Mouse (Mus musculus): ENCODE measurements around the gene Surf4.

Surf4 gene

DNA sequence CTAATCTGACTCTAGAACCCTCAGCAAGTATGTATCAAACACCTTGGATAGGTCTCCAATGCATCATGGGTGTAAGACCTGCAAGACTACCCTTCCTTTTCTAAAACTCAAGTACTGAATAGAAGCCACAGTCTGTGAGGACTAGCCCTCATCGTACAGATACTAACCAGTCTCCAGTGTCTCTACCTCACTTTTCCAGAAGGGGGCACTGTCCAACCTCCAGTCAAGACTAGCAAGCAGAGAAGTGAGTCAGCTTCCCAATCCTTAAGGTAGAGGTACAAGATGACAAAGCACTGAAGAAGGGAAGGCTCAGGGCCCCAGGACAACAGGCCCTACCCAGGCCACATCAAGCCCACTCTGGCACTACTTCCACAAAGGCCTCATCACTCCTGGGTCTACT, 3.3 kb downstream of the Surf4 start:
- peak; percentile 64 for DNase-seq (ENCODE audit: low read depth, low spot score)

DNA sequence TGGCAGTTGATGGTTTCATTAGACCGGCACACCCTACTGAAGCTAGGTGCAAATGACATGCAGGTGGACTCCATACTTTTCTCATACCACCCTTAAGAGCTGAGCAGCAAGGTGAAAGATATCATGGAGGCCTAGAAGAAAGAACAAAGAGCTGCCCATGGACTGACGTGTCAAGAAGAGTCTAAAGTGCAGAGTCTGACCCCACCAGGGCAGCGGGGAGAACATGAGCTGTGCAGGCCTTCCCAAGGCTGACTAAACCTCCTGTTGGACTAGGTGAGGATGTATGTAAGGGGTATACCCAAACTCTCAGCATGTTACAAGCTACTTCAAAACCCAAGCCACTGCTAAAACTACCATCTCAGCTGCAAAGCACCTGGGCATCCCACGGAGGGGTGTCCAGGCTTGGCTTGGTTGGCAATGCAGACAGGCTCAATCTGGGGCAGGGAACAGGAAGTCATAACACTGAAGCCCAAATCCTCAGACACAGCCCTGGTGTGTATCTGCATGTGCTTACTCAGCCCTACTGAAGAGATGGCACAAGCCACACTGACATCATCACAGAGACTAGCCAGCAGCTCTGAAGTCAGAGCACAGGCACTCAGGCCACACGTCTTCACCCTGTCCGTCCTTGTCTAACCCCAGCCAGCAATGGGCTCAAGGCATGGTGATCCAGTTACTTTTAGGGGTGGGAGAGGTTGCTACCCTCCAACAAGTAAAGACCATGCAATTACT, 5.8 kb downstream of the Surf4 start:
- DNase-seq (ENCODE audit: low read depth, low spot score), result no peak

DNA sequence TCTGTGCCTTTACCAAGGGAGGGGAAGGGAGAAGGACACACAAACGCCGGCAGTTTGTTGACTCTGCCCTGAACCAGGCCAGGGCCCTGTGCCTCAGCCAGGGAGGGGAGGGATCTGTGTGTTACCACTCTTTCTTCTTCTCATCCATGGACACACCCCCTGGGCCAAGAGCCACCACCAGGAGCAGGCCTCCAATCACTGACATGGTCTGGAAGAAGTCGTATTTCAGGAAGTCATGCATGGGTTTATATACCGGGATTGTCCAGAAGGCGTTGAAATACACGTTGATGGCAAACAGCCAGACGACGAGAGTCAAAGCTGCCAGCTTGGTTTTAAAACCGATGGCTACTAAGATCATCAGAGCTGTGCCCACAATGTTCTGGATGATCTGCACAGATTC, 11.9 kb downstream of the Surf4 start:
- no peak for DNase-seq (ENCODE audit: low read depth, low spot score)

DNA sequence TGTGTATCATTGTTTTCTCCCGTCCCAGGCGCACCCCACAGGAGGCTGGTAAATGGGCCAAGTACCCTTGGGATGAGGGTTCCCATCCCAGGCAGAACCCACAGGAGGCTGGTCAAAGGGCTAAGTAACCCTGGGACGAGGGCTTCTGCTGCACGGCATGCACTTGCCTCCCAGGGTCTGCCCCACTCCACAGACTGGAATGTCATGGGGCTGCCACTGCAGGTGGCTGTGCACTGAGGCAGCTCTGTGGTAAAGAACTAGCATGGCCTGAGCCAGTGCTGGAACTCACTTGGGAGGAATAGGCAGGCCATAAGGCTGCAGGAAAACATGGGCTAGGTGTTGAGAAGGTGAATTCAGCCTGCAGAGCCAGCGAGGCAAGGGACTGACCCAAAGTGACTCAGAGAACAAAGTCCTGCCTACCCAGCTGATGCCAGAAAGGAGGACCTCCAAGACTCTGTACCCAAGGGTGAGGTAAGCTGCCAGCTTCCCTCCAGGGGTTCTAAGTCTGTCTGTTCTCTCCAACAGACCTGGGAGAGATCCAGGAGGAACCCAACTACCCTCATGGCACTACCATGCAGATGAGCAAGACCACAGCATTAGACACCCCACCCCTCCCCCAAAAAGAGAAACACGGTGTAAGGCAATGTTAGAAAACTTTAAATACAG, 13.4 kb downstream of the Surf4 start:
- DNase-seq (ENCODE audit: low read depth, low spot score), result no peak

DNA sequence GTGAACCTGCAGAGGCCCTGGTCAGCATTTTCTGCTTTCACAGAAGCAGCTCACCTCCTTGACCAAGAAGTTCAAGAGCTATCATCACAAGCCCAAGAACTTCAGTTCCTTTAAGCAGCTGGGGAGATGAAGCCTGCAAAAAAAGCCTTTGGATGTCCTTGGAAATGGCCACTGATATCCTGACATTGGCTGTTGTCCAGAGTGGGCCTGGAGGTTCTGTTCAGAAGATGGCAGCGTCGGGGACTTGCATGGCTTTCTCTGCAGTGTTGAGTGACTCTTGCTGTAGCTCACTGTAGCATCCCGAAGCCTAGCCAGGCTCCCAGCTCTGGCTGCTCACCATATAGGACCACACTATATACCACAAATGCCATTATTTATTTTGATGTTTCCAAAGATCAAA, 14.0 kb downstream of the Surf4 start:
- no peak for DNase-seq (ENCODE audit: low read depth, low spot score)

DNA sequence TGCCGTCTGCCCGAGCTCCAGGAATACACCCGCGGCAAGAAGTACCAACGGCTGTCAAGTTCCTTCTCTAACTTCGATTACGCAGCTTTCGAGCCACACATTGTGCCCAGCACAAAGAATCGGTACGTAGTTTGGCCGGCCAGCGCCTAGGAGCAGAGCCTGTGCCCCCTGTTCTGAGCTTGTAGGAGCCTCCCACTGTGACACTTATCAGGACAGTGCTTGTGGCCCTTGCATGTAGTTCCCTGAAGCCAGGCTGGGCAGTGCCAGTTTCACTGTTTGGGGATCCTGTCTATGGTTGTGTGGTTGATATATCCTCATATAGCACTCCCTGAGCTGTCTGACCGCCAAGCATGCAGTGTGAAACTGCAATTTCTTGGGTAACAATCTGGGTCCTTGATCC, 17.0 kb downstream of the Surf4 start:
- DNase-seq (ENCODE audit: low read depth, low spot score), result no peak

DNA sequence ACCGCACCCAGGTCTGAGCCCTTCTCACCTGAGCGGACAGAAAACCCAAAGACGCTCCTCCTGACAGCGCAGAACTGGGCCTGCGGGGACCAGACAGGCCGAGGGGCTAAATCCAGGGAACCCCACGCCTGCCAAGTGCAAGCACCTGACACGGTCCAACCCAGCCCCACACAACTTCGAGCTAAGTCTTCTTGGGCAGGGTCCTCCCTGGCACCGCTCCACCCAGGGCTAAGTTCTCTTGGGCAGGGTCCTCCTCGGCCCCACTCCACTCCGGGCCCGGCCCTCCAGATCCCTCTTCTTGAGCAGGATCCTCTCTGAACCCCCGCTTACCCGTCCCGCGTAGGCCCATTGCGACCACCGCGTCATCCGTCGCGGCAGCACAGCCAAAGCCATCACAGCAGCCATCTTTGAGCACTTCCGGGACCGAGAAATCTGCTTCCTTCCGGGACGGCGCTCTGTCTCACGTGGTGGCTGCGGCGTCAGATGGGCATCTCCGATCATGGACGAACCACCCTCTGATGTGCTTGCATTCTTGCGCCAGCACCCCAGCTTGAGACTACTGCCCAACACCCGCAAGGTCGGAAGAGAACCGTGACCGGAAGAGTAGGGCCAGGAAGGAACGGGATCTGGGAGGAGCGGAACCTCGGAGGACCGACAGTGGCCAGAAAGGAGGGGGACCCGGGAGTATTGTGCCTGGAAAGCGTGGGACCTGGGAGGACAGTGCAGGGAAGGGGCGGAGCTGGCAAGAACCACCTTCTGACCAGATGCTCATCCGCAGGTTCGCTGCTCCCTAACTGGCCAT, 17.6 kb downstream of the Surf4 start, which contains the start of the genes Surf2 and Surf1:
Gene Surf2, plus strand, starts transcription at position 441 of the 802 bp plus-strand sequence.
Gene Surf1, minus strand, starts transcription at position 604 of the 802 bp plus-strand sequence.
- peak; percentile 86 for DNase-seq (ENCODE audit: low read depth, low spot score)

DNA sequence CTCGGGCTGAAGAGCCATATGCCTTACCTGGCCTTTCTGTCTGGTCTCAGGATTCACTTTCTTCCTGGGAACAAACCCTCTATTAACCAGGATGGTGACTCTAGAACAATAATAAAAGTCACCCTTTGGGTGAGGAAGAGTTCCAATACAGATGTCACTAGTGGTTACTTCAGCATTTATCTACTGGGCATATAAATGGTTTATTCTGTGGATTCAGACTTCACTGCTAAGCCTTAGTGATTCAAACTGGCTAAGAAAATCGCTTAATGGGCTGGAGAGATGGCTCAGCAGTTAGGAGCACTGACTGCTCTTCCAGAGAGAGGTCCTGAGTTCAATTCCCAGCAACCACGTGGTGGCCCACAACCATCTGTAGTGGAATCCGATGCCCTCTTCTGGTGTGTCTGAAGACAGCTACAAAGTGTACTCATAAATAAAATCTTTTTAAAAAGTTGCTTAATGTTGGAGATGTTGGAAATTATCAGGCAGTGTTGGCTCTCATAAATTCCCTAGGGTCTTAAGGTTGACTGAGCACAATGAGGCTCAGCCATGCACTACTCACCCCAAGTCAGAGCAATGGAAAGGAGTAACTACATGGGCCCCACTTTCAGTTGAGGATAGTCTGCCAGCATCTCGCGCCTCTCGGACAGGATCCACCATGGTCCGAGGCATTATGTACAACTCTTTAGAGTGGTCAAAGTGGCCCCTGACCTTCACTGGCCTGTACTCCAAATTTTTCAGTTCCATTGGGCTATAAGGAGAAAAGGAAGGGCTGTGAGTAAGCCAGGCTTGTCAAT, 19.4 kb downstream of the Surf4 start:
- no peak for DNase-seq (ENCODE audit: low read depth, low spot score)

DNA sequence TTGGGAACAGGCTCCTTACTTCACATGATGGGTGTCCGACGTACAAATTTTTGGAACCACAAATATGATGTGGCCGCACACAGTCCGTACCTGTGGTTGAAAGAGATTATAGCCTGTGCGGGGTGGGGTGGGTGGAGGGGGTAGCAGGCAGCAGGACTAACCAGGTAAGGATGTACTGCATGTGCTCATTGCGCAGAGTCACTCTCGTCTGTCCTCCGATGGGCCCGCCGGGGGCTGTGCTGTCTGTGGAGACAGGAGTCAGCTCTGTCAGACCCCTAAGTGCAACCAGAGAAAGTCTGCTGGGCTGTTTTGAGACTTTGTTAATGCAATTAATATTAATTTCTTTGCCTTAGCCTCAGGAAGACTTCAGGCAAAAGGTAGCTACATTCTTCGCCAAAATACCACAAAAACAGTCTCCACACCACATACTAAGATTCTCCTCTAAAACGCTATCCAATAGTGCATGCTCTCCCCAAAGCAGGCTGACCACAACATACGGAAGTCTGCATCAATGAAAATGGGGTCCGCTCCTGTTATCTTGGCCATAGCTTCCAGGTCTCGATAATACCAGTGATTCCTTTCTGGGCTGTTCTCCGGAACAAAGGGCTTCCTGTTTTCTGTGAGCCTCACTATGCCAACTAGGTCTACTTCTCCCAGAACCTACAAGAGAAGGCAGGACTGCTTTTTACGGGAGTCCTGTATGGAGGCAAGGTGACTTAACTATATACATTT, 20.1 kb downstream of the Surf4 start:
- no peak for DNase-seq (ENCODE audit: low read depth, low spot score)

DNA sequence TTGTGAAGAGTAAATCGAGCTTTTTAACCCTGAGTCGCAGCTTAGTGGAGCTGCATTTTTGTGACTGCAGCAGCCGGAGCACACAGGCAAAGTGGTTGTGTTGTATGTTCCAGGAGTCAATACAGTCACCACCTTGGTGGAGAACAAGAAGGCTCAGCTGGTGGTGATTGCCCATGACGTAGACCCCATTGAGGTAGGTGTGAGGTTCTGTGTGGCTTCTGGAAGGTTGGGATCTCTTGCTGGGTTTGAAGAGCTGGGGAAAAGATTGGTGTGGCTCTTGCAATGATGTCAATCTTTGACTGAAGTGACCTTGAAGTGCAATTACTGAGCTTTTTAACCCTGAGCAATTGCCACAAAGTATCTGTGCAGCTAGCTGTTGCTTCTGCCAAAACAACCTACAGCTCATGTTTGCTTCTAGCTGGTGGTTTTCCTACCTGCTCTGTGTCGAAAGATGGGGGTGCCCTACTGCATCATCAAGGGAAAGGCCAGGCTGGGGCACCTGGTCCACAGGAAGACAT, 21.4 kb downstream of the Surf4 start:
- no peak for DNase-seq (ENCODE audit: low read depth, low spot score)

DNA sequence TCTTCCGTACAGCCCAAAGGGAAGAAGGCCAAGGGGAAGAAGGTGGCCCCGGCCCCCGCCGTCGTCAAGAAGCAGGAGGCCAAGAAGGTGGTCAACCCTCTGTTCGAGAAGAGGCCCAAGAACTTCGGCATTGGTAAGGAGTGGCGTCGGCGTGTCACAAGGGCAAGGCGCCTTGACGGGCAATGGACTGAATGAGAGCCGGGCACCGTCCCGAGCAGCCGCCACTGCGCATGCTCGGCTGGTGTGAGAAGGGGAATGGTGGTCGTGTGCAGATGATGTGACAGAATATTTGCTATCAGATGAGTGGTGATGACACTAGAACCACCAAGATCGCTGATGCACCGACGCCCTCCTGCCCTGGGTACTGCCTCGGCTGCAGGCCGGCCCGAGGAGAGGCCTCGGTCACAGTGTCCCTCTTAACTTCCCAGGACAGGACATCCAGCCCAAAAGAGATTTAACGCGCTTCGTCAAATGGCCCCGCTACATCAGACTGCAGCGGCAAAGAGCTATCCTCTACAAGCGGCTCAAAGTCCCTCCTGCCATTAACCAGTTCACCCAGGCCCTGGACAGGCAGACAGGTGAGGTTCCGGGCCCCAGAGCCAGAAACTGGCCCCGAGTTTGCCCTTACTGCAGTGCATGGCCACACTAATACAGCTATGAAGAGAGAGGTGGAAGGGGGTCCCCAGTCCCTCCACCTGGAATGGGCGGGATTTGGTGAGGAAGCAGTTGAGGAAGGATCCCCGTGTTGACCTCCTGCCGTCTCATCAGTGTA, 22.5 kb downstream of the Surf4 start:
- peak; percentile 76 for DNase-seq (ENCODE audit: low read depth, low spot score)

DNA sequence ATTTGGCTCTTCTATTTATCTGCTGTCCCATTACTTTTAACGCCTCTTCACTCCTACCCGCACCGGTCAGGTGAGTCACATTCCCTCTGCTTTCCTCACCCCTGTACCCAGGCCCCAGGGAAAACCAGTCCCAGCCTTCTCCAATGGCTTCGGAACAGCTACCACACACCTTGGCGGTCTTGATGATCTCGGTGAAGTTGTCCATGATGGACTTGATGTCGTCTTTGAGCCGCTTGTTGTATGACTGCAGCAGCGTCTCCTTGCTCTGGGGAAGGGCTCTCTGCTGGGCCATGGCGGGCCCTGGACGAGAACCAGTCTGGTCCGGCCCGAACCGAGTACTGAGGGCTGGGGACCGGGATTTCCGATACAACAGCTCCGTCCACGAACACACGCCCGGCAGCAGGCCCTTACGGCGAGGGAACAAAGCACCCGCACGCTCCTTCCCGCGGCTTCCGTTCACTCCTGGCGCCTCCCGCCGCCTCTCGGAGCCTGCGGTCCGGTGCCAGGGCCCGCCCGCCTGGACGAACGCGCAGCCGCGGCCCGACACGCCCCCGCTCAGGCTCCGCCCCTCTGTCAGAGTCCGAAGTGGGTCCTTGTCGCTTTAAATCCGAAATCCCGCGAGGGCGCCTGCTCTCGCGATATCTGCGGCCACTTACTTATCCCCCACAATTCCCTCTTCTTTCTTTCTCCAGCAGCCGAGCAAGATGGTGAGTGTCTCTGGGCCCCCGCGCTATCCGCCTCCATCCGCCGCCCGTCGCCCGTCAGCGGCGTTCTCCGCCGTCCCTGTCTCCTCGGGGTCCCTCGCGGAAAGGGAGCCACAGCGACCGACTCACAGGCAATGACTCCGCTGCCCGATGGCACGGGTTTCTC, 23.4 kb downstream of the Surf4 start, which contains the start of the genes Med22 and Rpl7a:
Gene Med22, minus strand, starts transcription at position 554 of the 870 bp plus-strand sequence.
Gene Rpl7a, plus strand, starts transcription at position 641 of the 870 bp plus-strand sequence.
- DNase-seq (ENCODE audit: low read depth, low spot score), result peak; percentile 100

DNA sequence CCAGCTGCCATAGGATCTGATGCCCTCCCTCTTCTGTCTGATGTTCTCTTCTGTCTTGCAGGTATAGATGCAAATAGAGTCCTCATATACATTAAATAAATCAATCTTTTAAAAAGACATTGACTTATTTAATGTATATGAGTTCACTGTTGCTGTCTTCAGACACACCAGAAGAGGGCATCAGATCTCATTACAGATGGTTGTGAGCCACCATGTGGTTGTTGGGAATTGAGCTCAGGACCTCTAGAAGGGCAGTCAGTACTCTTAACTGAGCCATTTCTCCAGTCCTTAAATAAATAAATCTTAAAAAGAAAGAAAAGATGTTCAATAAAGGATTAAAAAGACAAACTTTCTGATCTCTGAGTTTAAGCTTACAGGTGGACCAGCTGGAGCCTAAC, 24.3 kb downstream of the Surf4 start:
- DNase-seq (ENCODE audit: low read depth, low spot score), result no peak

DNA sequence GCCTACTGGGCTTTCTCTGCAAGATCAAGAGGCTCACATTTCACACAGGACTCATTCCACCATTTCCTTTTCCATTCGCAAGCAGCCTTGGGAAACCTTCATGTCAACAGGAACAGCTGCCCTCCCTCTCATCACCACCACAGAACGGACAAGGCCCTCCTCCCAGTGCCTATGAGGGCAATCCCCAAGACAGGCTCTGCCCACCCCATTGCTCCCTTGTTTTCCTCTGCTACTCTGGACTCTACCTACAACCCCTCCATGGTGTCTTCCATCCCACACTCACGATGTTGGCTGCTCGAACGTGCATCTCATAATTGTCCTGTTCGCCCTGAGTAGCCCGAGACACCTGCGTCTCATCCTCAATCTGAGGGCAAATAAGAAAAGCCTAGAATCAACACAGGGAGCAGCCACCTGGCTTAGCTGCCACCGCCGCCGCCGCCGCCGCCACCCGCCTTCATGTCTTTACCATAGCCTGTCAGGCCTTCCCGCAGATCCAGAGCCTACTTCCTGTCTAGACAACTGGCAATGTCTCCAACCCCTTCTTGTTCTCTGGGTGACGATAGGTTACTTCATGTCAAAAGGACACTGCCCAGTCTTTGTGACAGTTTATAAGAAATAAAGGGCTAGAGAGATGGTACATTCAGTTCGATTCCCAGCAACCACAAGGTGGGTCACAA, 24.9 kb downstream of the Surf4 start:
- DNase-seq (ENCODE audit: low read depth, low spot score), result no peak

DNA sequence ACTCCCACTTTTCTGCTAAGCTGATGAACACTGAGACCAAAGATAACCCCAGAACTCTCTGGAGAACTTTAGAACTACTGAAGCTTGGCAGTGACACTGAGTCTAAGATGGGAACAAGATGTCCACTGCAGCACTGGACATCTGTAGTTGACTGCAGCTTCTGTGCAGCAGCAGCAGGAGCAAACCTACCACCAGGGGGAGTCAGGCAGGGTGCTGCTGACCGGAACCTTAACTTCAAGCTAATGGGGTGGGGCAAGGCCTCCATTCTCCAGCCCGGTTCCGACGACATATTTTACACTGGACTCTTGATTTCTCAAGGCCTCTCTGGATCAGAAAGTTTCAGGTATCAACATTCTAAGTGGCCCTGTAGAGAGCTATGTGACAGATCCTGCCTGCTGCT, 26.6 kb downstream of the Surf4 start:
- DNase-seq (ENCODE audit: low read depth, low spot score), result peak; percentile 50

DNA sequence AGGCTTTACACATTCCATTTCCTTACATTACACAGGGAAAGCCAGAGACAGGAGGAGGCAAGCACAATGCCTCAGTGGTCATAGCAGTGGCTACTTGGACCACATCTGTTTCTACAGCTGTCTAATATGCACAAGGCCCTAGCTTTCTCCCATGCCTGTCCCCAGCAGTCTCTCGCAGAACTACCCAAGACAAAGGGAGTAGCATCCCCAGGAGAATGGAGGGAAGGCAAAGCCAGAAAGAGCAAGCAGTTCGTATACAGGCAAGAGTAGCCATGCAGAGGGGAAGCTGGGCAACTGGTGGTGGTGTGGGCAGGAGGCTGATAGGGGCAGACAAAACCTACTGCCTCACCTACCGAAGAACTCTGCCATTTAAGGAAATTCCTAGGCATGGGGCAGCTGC, 27.3 kb downstream of the Surf4 start:
- DNase-seq (ENCODE audit: low read depth, low spot score), result no peak

DNA sequence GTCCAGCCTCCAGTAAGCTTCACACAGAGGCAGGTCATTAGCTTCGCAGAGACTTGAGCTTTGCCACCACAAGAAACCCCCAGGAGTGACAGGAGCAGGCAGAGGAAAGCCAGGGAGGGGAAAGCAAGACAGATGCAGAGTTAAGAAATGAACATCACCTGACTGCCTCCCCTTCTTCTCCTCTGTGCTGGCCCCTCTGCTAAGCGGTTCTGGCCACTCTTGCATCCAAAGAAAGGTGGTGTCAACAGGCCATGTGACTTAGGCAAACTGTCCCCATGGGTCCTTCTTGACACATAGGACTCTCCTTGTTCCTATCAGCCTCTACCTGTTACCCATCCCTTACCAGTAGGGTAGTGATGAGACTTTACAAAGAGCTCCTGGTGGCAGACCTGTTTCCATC, 27.8 kb downstream of the Surf4 start:
- no peak for DNase-seq (ENCODE audit: low read depth, low spot score)

DNA sequence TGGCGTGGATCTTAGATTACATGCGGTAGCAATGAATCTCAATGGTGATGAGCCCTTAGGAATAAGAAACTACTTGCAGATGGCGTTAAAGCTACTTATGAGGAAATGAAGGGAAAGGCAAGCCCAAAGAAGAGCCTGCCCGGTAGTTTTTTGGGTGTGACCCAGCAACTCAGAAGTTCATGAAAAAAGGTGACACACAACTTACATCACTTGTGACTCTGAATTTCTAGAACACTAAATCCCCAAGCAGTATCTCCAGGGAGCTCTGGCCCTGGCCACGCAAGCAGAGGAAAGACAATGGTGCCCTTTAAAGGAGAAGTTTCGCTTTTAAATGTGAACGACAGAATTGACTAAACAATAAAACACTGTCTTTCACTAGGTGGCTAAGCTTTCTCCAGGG, 30.4 kb downstream of the Surf4 start:
- DNase-seq (ENCODE audit: low read depth, low spot score), result no peak

Measured in mesoderm, embryonic 11.5 days (tissue).